Mouse (Mus musculus) kidney, adult 2 months (tissue): ENCODE data around the gene Mia.

Experiments
- CTCF ChIP-seq: fragments of 200-500 bp; conservative IDR thresholded peaks from 2 replicates; pipeline ENCODE4 v1.5.1; 2011; ENCODE audit warnings: low read depth, mild to moderate bottlenecking, control low read depth, low read length, moderate library complexity, mixed read lengths; ENCODE audit not compliant: insufficient read depth, insufficient read length
- POLR2A ChIP-seq: fragments of 200-500 bp; IDR thresholded peaks from one replicate; pipeline ENCODE4 v1.6.1; 2011; ENCODE audit warnings: low read depth, low read length, control low read depth

- no peak for TF ChIP-seq CTCF
- TF ChIP-seq POLR2A: no peak
Observed at GRCm38 (mm10) chr7:27203730-27204449, 22.9 kb upstream of the Mia start.
